Mouse (Mus musculus) gastrocnemius, postnatal 14 days (tissue): ENCODE data around the gene Supt6. TPM values are rescaled to one million over a fixed set of nuclear protein-coding genes. Genes with fewer than 3 reads are reported as not detected.

Experiments
- DNase-seq: peaks from one replicate; pipeline ENCODE4 v3.0.0; 2021; ENCODE audit warnings: mixed read lengths
- intact Hi-C: fragments of 180-260 bp; cut with DNase I; formaldehyde crosslinking; loops from one replicate; pipeline ENCODE4 v1.15.1; 2025; ENCODE audit warnings: low total_unique reads
- microRNA-seq, 2 experiments: library from miRNA; unstranded; fragments of <30 nt; microRNA quantifications; one replicate each; pipeline ENCODE4 v1.2.0; 2021
- total RNA-seq, 2 experiments: library from RNA; stranded (reverse); gene quantifications; 2 replicates each; pipeline ENCODE4 v1.2.3; 2021

Supt6 gene
- total RNA-seq, 2 experiments from 2014 or later: 25.9 to 26.0 TPM

DNA sequence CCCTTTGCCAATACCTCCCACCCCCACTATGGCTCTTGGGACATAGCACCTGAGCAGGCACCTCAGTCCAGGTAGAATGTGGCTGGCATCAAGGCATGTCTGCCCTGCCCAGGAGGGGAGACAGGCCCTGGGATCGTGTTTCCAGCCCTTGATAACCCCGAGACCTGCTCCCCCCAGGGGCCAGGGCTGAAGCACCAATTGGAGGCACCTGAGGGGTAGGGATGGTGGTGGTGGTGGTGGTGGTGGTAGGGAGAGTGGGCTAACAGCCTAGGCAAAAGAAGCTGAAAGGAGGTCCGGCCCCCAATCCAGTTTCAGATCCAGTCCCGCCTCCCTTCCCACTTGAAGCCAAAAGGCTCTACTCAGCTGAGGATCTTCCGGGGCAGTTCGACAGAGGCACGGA is 86.2 kb downstream of the Supt6 start:
- intact Hi-C loops: loop anchor here (5.0 kb wide), 1 partner anchor 102 kb away; no protein-coding TSS in a partner anchor
- no peak for DNase-seq

DNA sequence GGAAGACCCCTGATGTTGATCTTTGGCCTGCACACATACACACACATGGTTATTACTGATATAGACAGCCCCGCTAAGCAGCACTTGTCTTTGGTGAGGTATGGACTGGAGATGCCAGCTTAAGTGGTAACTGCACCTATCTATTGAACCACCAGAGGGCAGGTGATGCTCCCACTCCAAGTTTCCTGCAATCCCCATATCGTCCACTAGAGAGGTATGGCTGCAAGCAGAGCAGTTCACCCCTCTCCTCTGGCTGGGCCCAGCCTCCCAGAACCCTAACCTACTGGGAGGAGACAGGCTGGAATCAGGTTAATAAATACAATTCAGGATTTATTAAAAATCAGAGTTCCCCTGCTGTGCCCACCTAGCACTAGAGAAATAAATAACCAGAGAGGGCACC is 86.7 kb downstream of the Supt6 start:
- peak; percentile 68 for DNase-seq
- intact Hi-C loops: loop anchor here (5.0 kb wide), 1 partner anchor 102 kb away; no protein-coding TSS in a partner anchor

Small RNA genes within 50 kb of the gene (microRNA-seq; reads per million reads assigned to microRNA genes)
- gene Mir7653: 0 to 0.64 reads per million in 2 experiments

Other genes with a start within 250 kb of the Supt6 start
- 1 to 10 TPM; 1.6 to 1.7 TPM for gene Dhrs13, start 213.7 kb downstream of the Supt6 start, total RNA-seq
- gene Flot2, start 208.1 kb downstream of the Supt6 start, total RNA-seq: 10 to 100 TPM; 60.7 to 64.3 TPM
- gene Eral1, start 165.6 kb downstream of the Supt6 start, total RNA-seq: 10 to 100 TPM; 18.9 to 22.2 TPM
- gene Fam222b, start 151.3 kb downstream of the Supt6 start, total RNA-seq: 1 to 10 TPM; 6.5 to 7.4 TPM
- 10 to 100 TPM in 1 of 2 experiments, 1 to 10 TPM in 1; 7.6 to 10.2 TPM for gene Traf4, start 80.4 kb downstream of the Supt6 start, total RNA-seq
- 1 to 10 TPM; 1.4 to 2.1 TPM for gene Nek8, start 69.3 kb downstream of the Supt6 start, total RNA-seq
- gene Tlcd1, start 69.3 kb downstream of the Supt6 start, total RNA-seq: 1 to 10 TPM; 3.5 to 4.4 TPM
- gene Rpl23a, start 62.4 kb downstream of the Supt6 start, total RNA-seq: 1,000 to 10,000 TPM; 1,019 to 1,174 TPM
- 10 to 100 TPM; 10.2 to 14.1 TPM for gene Rab34, start 57.6 kb downstream of the Supt6 start, total RNA-seq
- gene Proca1, start 52.6 kb downstream of the Supt6 start, total RNA-seq: under 1 TPM; 0.47 to 0.92 TPM
- gene Sdf2, start 241 bp downstream of the Supt6 start, total RNA-seq: 10 to 100 TPM; 45.1 to 47.5 TPM
- 100 to 1,000 TPM; 157 to 161 TPM for gene 2610507B11Rik, start 15.8 kb upstream of the Supt6 start, total RNA-seq
- under 1 TPM; 0.31 to 0.62 TPM for gene BC030499, start 44.9 kb upstream of the Supt6 start, total RNA-seq
- gene Spag5, start 55.5 kb upstream of the Supt6 start, total RNA-seq: 1 to 10 TPM; 5.3 TPM
- 1 to 10 TPM; 1.5 to 2.1 TPM for gene Aldoc, start 77.0 kb upstream of the Supt6 start, total RNA-seq
- 10 to 100 TPM; 23.1 to 25.1 TPM for gene Pigs, start 82.4 kb upstream of the Supt6 start, total RNA-seq
- 10 to 100 TPM; 16.1 to 17.8 TPM for gene Unc119, start 97.5 kb upstream of the Supt6 start, total RNA-seq
- not detected for gene Foxn1, start 140.6 kb upstream of the Supt6 start, total RNA-seq
- gene Slc13a2, start 176.2 kb upstream of the Supt6 start, total RNA-seq: not detected
- 1 to 10 TPM in 1 of 2 experiments, under 1 TPM in 1; 0.95 to 2.1 TPM for gene Slc46a1, start 219.7 kb upstream of the Supt6 start, total RNA-seq